Mouse (Mus musculus): ENCODE results near the gene Gm10153.
"Not testable (repeated sequence)": the region's sequence is repeated elsewhere in the genome, so short reads cannot be mapped to it uniquely, and the experiment has no call there.

The Gm10153 gene

GRCm38 (mm10) chr7:142144507-142144906 is 45.7 kb downstream of the Gm10153 start, which contains the start of gene Gm45337:
Gene Gm45337 (minus strand): TSS chr7:142144607.
- DNase-seq (ENCODE audit: low spot score in 2 of 2): no peak

GRCm38 (mm10) chr7:142143506-142144010 is 46.6 kb downstream of the Gm10153 start:
- not testable (repeated sequence) for DNase-seq (ENCODE audit: low spot score in 2 of 2)

- DNase-seq (ENCODE audit: low spot score in 2 of 2): no peak
These were observed 49.5 kb downstream of the Gm10153 start for GRCm38 (mm10) chr7:142140696-142141095.
